Mouse (Mus musculus): Measurements from ENCODE around the gene Gm47841.

- TF ChIP-seq CTCF (conservative IDR thresholded peaks at IDR 0.05; ENCODE audit: low read length) = no peak
- no peak for TF ChIP-seq NANOG (IDR thresholded peaks at IDR 0.05; ENCODE audit: borderline replicate concordance, low read length)
- no peak for TF ChIP-seq POU5F1 (IDR thresholded peaks at IDR 0.05; ENCODE audit: borderline replicate concordance, low read length)
These were observed 1.1 kb downstream of the Gm47841 start for GRCm38 (mm10) chr15:101046039-101046526.
